Mouse (Mus musculus): ENCODE results near the gene Rtkn2. TPM values are rescaled to one million over a fixed set of nuclear protein-coding genes. Genes with fewer than 3 reads are reported as not detected.

The Rtkn2 gene
- polyA plus RNA-seq, 1 experiment from 2014 or later: 3.3 TPM

GRCm38 (mm10) chr10:67964060-67964459 lies 15.3 kb upstream of the Rtkn2 start:
- Histone ChIP-seq H3K27me3 (no peaks in the 10 kb centered on the region), H3K4me2 (no peak overlapping the region), H3K4me3 (no peak overlapping the region), H3K4me1 (replicated peaks) (peaks cover 17% of the 10 kb centered on the region), H3K27ac (replicated peaks) (no peak overlapping the region), H3K9me3 (no peaks in the 10 kb centered on the region), H3K9ac (no peak overlapping the region), H3K36me3 (no peaks in the 10 kb centered on the region)
- ATAC-seq (ENCODE audit: low read depth): no peak
- WGBS: 33% methylated on average over 8 of the region's 8 CpGs

GRCm38 (mm10) chr10:67965251-67965986 lies 14.0 kb upstream of the Rtkn2 start:
- Histone ChIP-seq H3K4me2 (no peak overlapping the region), H3K9me3 (no peaks in the 10 kb centered on the region), H3K36me3 (no peaks in the 10 kb centered on the region), H3K4me1 (replicated peaks) (peaks cover 17% of the 10 kb centered on the region), H3K27ac (replicated peaks) (0 out of 2 replicates have a peak overlapping the region, but pooled peaks have one; percentile 24), H3K27me3 (no peaks in the 10 kb centered on the region), H3K4me3 (no peak overlapping the region), H3K9ac (no peak overlapping the region)
- 72% methylated on average over 4 of the region's 4 CpGs for WGBS
- ATAC-seq (ENCODE audit: low read depth): no peak

GRCm38 (mm10) chr10:67966102-67966501 lies 13.3 kb upstream of the Rtkn2 start:
- Histone ChIP-seq H3K4me1 (replicated peaks) (peaks cover 17% of the 10 kb centered on the region), H3K36me3 (no peaks in the 10 kb centered on the region), H3K9me3 (no peaks in the 10 kb centered on the region), H3K4me3 (no peak overlapping the region), H3K4me2 (no peak overlapping the region), H3K9ac (no peak overlapping the region), H3K27me3 (no peaks in the 10 kb centered on the region), H3K27ac (replicated peaks) (peak overlapping the region; percentile 24; the same call in 1 of the 2 replicates)
- WGBS: 25% methylated on average over 6 of the region's 6 CpGs
- ATAC-seq (ENCODE audit: low read depth): no peak; the same call in 1 of the 2 replicates

GRCm38 (mm10) chr10:67966983-67967382 lies 12.4 kb upstream of the Rtkn2 start:
- WGBS: 76% methylated on average over 2 of the region's 2 CpGs
- ATAC-seq (ENCODE audit: low read depth): no peak
- Histone ChIP-seq H3K27ac (replicated peaks) (no peak overlapping the region), H3K4me2 (no peak overlapping the region), H3K4me1 (replicated peaks) (peaks cover 17% of the 10 kb centered on the region), H3K9ac (no peak overlapping the region), H3K27me3 (no peaks in the 10 kb centered on the region), H3K36me3 (no peaks in the 10 kb centered on the region), H3K4me3 (no peak overlapping the region), H3K9me3 (no peaks in the 10 kb centered on the region)

- H3K9me3 ChIP-seq: no peaks in the 10 kb centered on the region
- H3K9ac ChIP-seq: no peak overlapping the region
- no peak overlapping the region for H3K4me2 ChIP-seq
- H3K4me1 ChIP-seq (replicated peaks): peaks cover 2% of the 10 kb centered on the region; the same call in 1 of the 2 replicates
- ATAC-seq (ENCODE audit: low read depth): no peak
- no peak overlapping the region for H3K4me3 ChIP-seq
- no peaks in the 10 kb centered on the region for H3K27me3 ChIP-seq
- WGBS: 70% methylated on average over 11 of the region's 11 CpGs
- no peaks in the 10 kb centered on the region for H3K36me3 ChIP-seq
- H3K27ac ChIP-seq (replicated peaks): no peak overlapping the region
Observed at GRCm38 (mm10) chr10:67971166-67971796, 8.1 kb upstream of the Rtkn2 start.

DNA sequence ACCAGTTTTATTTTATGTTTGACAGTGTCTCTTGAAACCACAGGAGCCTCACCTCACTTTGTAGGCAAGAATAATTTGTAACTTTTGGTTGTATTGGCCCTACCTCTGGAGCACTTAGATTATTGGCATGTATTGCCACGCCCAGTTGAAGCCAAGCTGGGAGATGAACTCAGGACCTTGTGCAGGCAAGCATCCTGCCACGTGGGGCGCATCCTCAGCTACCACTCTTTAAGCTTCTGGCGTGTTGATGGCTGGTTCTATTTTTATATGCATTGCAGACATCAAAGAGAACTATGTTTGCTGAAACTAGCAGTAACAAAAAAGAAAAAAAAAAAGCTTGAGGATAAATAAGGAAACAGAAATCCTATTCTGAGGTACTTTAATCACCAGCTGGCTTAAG lies 2.1 kb upstream of the Rtkn2 start:
- ATAC-seq (ENCODE audit: low read depth): no peak
- WGBS: 66% methylated on average over 4 of the region's 4 CpGs

DNA sequence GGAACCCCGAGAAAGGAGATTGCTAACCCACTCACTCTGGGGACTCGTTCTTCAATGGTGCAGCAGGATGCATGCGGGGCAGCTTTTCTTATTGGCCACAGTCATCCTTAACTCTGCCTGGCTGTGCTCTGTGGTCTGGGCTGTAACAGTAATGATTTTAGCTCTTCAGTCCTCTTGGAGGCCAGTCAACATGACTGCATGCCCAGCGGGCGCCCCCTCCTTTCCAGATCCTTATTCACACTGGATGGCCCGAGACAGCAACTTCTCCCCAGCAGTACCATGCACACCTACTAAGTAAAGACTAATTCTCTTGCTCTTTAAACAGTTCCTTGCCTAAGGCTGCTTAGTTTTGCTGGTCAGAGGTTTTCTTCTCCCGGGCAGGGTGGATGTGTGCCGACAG lies 4.4 kb downstream of the Rtkn2 start:
- no peaks in the 10 kb centered on the region for H3K36me3 ChIP-seq
- no peaks in the 10 kb centered on the region for H3K27me3 ChIP-seq
- H3K27ac ChIP-seq (replicated peaks): no peak overlapping the region
- H3K9ac ChIP-seq: no peak overlapping the region
- no peak overlapping the region for H3K4me3 ChIP-seq
- WGBS: 85% methylated on average over 8 of the region's 8 CpGs
- no peaks in the 10 kb centered on the region for H3K9me3 ChIP-seq
- H3K4me2 ChIP-seq: no peak overlapping the region
- H3K4me1 ChIP-seq (replicated peaks): peaks cover 10% of the 10 kb centered on the region
- no peak for ATAC-seq (ENCODE audit: low read depth)

More for the DNA sequence above, 2.1 kb upstream of the Rtkn2 start:
- H3K4me1 ChIP-seq (replicated peaks): peaks cover 10% of the 10 kb centered on the region
- no peaks in the 10 kb centered on the region for H3K27me3 ChIP-seq
- no peak overlapping the region for H3K4me2 ChIP-seq
- H3K9ac ChIP-seq: no peak overlapping the region
- no peaks in the 10 kb centered on the region for H3K9me3 ChIP-seq
- H3K27ac ChIP-seq (replicated peaks): no peak overlapping the region
- no peak overlapping the region for H3K4me3 ChIP-seq
- H3K36me3 ChIP-seq: no peaks in the 10 kb centered on the region

DNA sequence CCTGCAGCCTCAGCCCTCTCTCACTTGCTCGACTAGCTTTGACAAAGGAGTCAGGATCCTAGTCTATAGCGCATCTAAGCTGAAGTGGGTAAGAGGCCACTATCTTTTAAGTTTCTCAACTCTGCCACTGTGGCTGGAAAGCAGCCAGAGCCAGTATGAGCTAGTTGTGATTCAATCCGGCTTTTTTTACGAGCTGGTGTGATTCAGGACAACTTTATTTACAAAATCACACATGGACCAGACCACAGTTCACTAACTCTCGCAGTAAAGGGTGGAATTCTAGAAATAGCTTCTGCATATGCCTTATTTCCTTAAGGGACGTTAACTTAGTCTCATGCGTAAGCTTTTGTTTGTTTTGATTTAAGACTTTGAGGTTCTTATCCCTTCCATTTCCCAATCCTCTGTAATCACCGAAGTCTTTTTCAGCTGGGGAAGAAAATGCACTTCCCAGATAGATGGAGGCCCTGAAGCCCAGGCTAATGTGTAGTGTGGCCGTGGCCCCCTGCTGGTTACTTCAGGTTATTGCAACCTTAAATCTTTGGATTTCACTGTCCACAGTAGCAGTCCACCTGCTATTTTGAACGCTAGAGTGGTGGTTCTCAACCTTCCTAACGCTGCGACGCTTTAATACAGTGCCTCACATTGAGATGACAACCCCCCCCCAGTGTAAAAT lies 5.0 kb downstream of the Rtkn2 start:
- H3K27me3 ChIP-seq: no peaks in the 10 kb centered on the region
- H3K36me3 ChIP-seq: no peaks in the 10 kb centered on the region
- 55% methylated on average over 13 of the region's 13 CpGs for WGBS
- ATAC-seq (ENCODE audit: low read depth): peak; percentile 62; the same call in 1 of the 2 replicates
- H3K9me3 ChIP-seq: no peaks in the 10 kb centered on the region
- H3K4me3 ChIP-seq: no peak overlapping the region
- H3K9ac ChIP-seq: no peak overlapping the region
- no peak overlapping the region for H3K27ac ChIP-seq (replicated peaks)
- H3K4me1 ChIP-seq (replicated peaks): peaks cover 10% of the 10 kb centered on the region
- no peak overlapping the region for H3K4me2 ChIP-seq

GRCm38 (mm10) chr10:67985100-67985499 lies 5.7 kb downstream of the Rtkn2 start:
- H3K9me3 ChIP-seq: no peaks in the 10 kb centered on the region
- H3K36me3 ChIP-seq: no peaks in the 10 kb centered on the region
- H3K4me2 ChIP-seq: no peak overlapping the region
- no peak overlapping the region for H3K27ac ChIP-seq (replicated peaks)
- 86% methylated on average over 17 of the region's 17 CpGs for WGBS
- no peak overlapping the region for H3K9ac ChIP-seq
- ATAC-seq (ENCODE audit: low read depth): no peak
- H3K4me3 ChIP-seq: no peak overlapping the region
- no peaks in the 10 kb centered on the region for H3K27me3 ChIP-seq
- peaks cover 6% of the 10 kb centered on the region for H3K4me1 ChIP-seq (replicated peaks)

DNA sequence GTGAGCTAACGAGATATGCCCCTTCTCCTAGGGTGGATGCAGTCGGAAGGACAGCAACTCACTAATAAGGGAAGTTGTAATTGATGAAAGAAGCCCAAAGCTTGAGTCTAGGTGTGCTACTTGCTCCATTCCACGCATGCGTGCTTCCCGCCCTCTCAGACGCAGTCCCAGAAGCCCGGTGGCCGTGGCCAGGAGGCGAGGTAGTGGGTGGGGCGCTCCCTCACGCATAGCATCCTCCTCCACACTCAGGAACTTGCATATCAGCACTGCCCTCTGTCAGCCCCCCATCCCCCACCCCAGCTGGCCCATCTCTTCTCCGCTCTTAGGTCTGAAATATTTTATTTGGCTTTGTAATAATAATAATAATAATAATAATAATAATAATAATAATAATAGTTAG lies 16.0 kb downstream of the Rtkn2 start:
- Histone ChIP-seq H3K4me3 (no peak overlapping the region), H3K4me2 (no peak overlapping the region), H3K4me1 (replicated peaks) (no peaks in the 10 kb centered on the region), H3K27ac (replicated peaks) (no peak overlapping the region), H3K36me3 (peaks cover 8% of the 10 kb centered on the region; the same call in 1 of the 2 replicates), H3K9me3 (peaks cover 7% of the 10 kb centered on the region; the same call in 1 of the 2 replicates), H3K27me3 (no peaks in the 10 kb centered on the region), H3K9ac (no peak overlapping the region)
- no peak for ATAC-seq (ENCODE audit: low read depth)
- 81% methylated on average over 12 of the region's 12 CpGs for WGBS

GRCm38 (mm10) chr10:67996171-67996570 lies 16.8 kb downstream of the Rtkn2 start:
- H3K4me1 ChIP-seq (replicated peaks): no peaks in the 10 kb centered on the region
- H3K27ac ChIP-seq (replicated peaks): no peak overlapping the region
- no peak overlapping the region for H3K4me2 ChIP-seq
- ATAC-seq (ENCODE audit: low read depth): no peak
- H3K9me3 ChIP-seq: peaks cover 7% of the 10 kb centered on the region; the same call in 1 of the 2 replicates
- H3K36me3 ChIP-seq: peaks cover 8% of the 10 kb centered on the region; the same call in 1 of the 2 replicates
- WGBS: 2% methylated on average over 1 of the region's 1 CpGs
- no peak overlapping the region for H3K4me3 ChIP-seq
- H3K9ac ChIP-seq: no peak overlapping the region
- H3K27me3 ChIP-seq: no peaks in the 10 kb centered on the region

DNA sequence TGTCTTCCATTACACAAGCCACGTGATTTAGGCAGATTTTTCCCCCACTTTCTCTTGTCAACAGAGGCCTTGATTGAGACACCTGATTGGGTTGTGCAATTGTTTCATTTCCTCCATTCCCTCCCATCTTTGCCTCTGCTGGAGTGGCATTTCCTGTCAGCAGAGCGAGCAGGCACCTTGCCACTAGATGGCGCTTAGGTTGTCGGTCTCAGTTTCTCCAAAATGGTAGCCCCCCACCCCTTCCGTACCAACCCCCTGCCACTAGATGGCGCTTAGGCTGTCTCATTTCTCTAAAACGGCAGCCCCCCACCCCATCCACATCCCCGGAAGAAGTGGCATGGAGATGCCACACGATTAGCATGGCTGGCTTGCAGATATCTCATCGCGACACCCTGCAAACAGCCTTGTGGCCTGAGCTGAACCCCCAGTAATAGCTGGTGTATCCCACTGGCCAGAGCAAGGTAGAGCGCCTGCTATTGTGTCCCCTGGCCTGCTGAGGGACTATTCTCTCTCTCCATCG lies 18.8 kb downstream of the Rtkn2 start:
- Histone ChIP-seq H3K4me1 (replicated peaks) (no peaks in the 10 kb centered on the region), H3K27me3 (no peaks in the 10 kb centered on the region), H3K9ac (no peak overlapping the region), H3K4me2 (peak overlapping the region; percentile 28; the same call in 1 of the 2 replicates), H3K36me3 (no peaks in the 10 kb centered on the region), H3K9me3 (no peaks in the 10 kb centered on the region), H3K27ac (replicated peaks) (no peak overlapping the region), H3K4me3 (no peak overlapping the region)
- WGBS: 39% methylated on average over 13 of the region's 13 CpGs
- peak; percentile 77 for ATAC-seq (ENCODE audit: low read depth)

Data from neural tube, embryonic 13.5 days (tissue).